Mouse (Mus musculus) G1E (cell line): ENCODE results near the gene Pear1.

ENCODE experiments used
- CTCF ChIP-seq: IDR thresholded peaks from 2 replicates; pipeline ENCODE4 v1.5.1; 2012; ENCODE audit warnings: low read depth, low read length, inconsistent platforms, mixed read lengths
- GATA2 ChIP-seq: IDR thresholded peaks from 2 replicates; pipeline ENCODE4 v1.6.1; 2012; ENCODE audit warnings: low read depth, low read length, inconsistent platforms, borderline replicate concordance
- TAL1 ChIP-seq: conservative IDR thresholded peaks from 2 replicates; pipeline ENCODE4 v1.6.1; 2012; ENCODE audit warnings: low read depth, low read length, inconsistent platforms, mixed read lengths

DNA sequence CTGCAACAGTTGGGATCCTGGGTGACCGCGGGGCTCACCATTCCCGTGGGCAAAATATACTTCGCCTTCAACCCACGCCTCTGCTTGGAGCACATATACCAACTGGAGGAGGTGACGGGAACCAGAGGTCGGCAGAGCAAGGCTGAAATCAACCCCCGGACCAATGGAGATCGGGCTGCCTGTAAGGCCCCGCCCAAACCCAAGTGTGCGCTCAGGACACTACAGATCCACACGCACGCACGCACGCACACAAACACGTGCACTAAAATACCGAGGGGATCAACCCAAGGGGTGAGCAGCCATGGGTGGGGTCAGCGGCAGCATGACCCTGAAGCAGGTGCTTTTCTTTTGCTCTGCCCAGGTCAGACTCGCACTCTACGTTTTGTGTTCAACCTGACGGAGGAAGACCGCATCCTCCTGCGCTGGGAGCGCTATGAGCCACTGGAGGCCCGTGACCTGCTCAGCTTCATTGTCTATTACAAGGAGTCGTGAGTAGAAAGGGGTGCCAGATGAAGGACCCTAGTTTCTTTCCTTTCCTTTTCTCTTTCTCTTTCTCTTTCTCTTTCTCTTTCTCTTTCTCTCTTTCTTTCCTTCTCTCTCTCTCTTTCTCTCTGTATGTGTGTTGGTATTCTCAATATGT lies 19.9 kb downstream of the Pear1 start:
- no peak for TF ChIP-seq CTCF
- no peak for TF ChIP-seq GATA2
- TF ChIP-seq TAL1, result no peak
